Mouse (Mus musculus) cerebellum, adult 2 months (tissue): ENCODE measurements around the gene 4930562C15Rik. TPM values are rescaled to one million over a fixed set of nuclear protein-coding genes. Genes with fewer than 3 reads are reported as not detected.

Experiments used
- DNase-seq, 2 experiments: peaks; one replicate each; pipeline ENCODE4 v3.0.0; 2021
- H3K27ac ChIP-seq: fragments of 200-500 bp; 2 replicates; pipeline ENCODE4 v1.5.1; 2012; ENCODE audit warnings: low read length, control low read depth, inconsistent platforms; ENCODE audit not compliant: insufficient read depth
- H3K27me3 ChIP-seq: fragments of 200-500 bp; 2 replicates; pipeline ENCODE4 v1.6.1; 2012; ENCODE audit warnings: inconsistent platforms, mild to moderate bottlenecking, low read length, moderate library complexity; ENCODE audit not compliant: control insufficient read depth, insufficient read depth
- H3K4me1 ChIP-seq: fragments of 200-500 bp; 2 replicates; pipeline ENCODE4 v1.6.1; 2011; ENCODE audit warnings: low read length; ENCODE audit not compliant: control insufficient read depth, insufficient read depth
- H3K4me3 ChIP-seq: fragments of 200-500 bp; replicated peaks from 2 replicates; pipeline ENCODE3; 2011; ENCODE audit warnings: mild to moderate bottlenecking, low read depth, low read length, control low read depth; ENCODE audit not compliant: insufficient read depth
- CTCF ChIP-seq: fragments of 200-500 bp; IDR thresholded peaks from 2 replicates; pipeline ENCODE4 v1.5.1; 2011; ENCODE audit warnings: low read depth, mild to moderate bottlenecking, control low read depth, low read length, moderate library complexity, borderline replicate concordance; ENCODE audit not compliant: insufficient read depth
- POLR2A ChIP-seq: fragments of 200-500 bp; IDR thresholded peaks from 2 replicates; pipeline ENCODE4 v1.6.1; 2011; ENCODE audit warnings: low read length, control low read depth, borderline replicate concordance; ENCODE audit not compliant: insufficient read depth
- WGBS: fragments of 180-500 bp; shearing (Covaris S2); methylation state at CpG from one replicate; pipeline ENCODE4 v1.1.7; 2018; 5-methylcytosine and 5-hydroxymethylcytosine counted together
- polyA plus RNA-seq: library from polyadenylated mRNA; depleted of rRNA; stranded (reverse); fragments of >200 nt; gene quantifications from 2 replicates; pipeline ENCODE4 v1.2.3, GENCODE M21; 2012; rRNA removed

4930562C15Rik gene
- polyA plus RNA-seq, 1 experiment = not detected

GRCm38 (mm10) chr16:4916608-4917007 lies 81.4 kb downstream of the 4930562C15Rik start:
- WGBS = 88% methylated on average over 2 of the region's 2 CpGs
- Histone ChIP-seq H3K27ac (no peak overlapping the region), H3K4me3 (no peak overlapping the region), H3K27me3 (no peaks in the 10 kb centered on the region), H3K4me1 (peaks cover 3% of the 10 kb centered on the region)
- DNase-seq = no peak
- TF ChIP-seq CTCF (no peak), POLR2A (no peak)

Other genes with a start within 250 kb of the 4930562C15Rik start
- gene Glis2, start 240.7 kb upstream of the 4930562C15Rik start, polyA plus RNA-seq = 16.0 and 19.5 TPM in 2 replicates
- 121 and 132 TPM in 2 replicates for gene Pam16, start 210.4 kb upstream of the 4930562C15Rik start, polyA plus RNA-seq
- gene Vasn, start 195.5 kb upstream of the 4930562C15Rik start, polyA plus RNA-seq = 6.4 and 6.5 TPM in 2 replicates
- 60.6 and 64.0 TPM in 2 replicates for gene Dnaja3, start 195.4 kb upstream of the 4930562C15Rik start, polyA plus RNA-seq
- 85.9 and 86.1 TPM in 2 replicates for gene Coro7, start 155.6 kb upstream of the 4930562C15Rik start, polyA plus RNA-seq
- gene Nmral1, start 116.1 kb upstream of the 4930562C15Rik start, polyA plus RNA-seq = 33.0 and 36.9 TPM in 2 replicates
- 127 and 135 TPM in 2 replicates for gene Hmox2, start 109.1 kb upstream of the 4930562C15Rik start, polyA plus RNA-seq
- 251 and 263 TPM in 2 replicates for gene Cdip1, start 45.1 kb upstream of the 4930562C15Rik start, polyA plus RNA-seq
- gene Ubald1, start 44.9 kb downstream of the 4930562C15Rik start, polyA plus RNA-seq = 57.9 and 63.5 TPM in 2 replicates
- gene Mgrn1, start 50.8 kb downstream of the 4930562C15Rik start, polyA plus RNA-seq = 243 and 248 TPM in 2 replicates
- gene Nudt16l1, start 103.3 kb downstream of the 4930562C15Rik start, polyA plus RNA-seq = 102 and 104 TPM in 2 replicates
- gene Anks3, start 128.8 kb downstream of the 4930562C15Rik start, polyA plus RNA-seq = 104 and 112 TPM in 2 replicates
- not detected in 2 replicates for gene Sept12, start 162.4 kb downstream of the 4930562C15Rik start, polyA plus RNA-seq
- 1.00 and 2.5 TPM in 2 replicates for gene Smim22, start 171.9 kb downstream of the 4930562C15Rik start, polyA plus RNA-seq
- gene Rogdi, start 178.1 kb downstream of the 4930562C15Rik start, polyA plus RNA-seq = 274 and 294 TPM in 2 replicates
- 139 and 146 TPM in 2 replicates for gene Glyr1, start 214.4 kb downstream of the 4930562C15Rik start, polyA plus RNA-seq
- gene Ubn1, start 214.6 kb downstream of the 4930562C15Rik start, polyA plus RNA-seq = 28.1 and 30.2 TPM in 2 replicates